Mouse (Mus musculus) hindbrain, embryonic 10.5 days (tissue): ENCODE measurements at regions not wholly inside any gene's neighbourhood (a gene's known extent, or its start where the extent isn't known, plus 50 kb on each side); places are given as distances from the start of the nearest gene placed in this dataset.

ENCODE experiments used
- DNase-seq: peaks from one replicate; pipeline ENCODE4 v3.0.0-alpha.2; 2017; ENCODE audit warnings: low spot score
- H3K27ac ChIP-seq: fragments of 300-500 bp; sonication (generic); 2 replicates; pipeline ENCODE4 v1.5.1; 2016; ENCODE audit warnings: mild to moderate bottlenecking, moderate library complexity
- H3K27me3 ChIP-seq: fragments of 300-500 bp; sonication (generic); 2 replicates; pipeline ENCODE4 v1.6.1; 2016; ENCODE audit warnings: mild to moderate bottlenecking; ENCODE audit not compliant: poor library complexity, insufficient read depth, severe bottlenecking
- H3K36me3 ChIP-seq: fragments of 300-500 bp; sonication (generic); 2 replicates; pipeline ENCODE4 v1.6.1; 2016; ENCODE audit warnings: mild to moderate bottlenecking, moderate library complexity
- H3K4me1 ChIP-seq: fragments of 300-500 bp; sonication (generic); replicated peaks from 2 replicates; pipeline ENCODE4 v1.6.1; 2016; ENCODE audit warnings: mild to moderate bottlenecking
- H3K4me3 ChIP-seq: fragments of 300-500 bp; sonication (generic); 2 replicates; pipeline ENCODE4 v1.5.1; 2016; ENCODE audit warnings: mild to moderate bottlenecking, moderate library complexity
- H3K9me3 ChIP-seq: fragments of 300-500 bp; sonication (generic); 2 replicates; pipeline ENCODE4 v1.6.1; 2016; ENCODE audit warnings: mild to moderate bottlenecking, moderate library complexity
- WGBS: fragments of 180-500 bp; shearing (Covaris S2); methylation state at CpG from one replicate; pipeline ENCODE4 v1.1.7; 2016; 5-methylcytosine and 5-hydroxymethylcytosine counted together

- no peak overlapping the region for H3K27ac ChIP-seq
- no peaks in the 10 kb centered on the region for H3K27me3 ChIP-seq
- 75% methylated on average over 1 of the region's 1 CpGs for WGBS
- no peaks in the 10 kb centered on the region for H3K9me3 ChIP-seq
- H3K4me3 ChIP-seq = no peak overlapping the region
- H3K36me3 ChIP-seq = no peaks in the 10 kb centered on the region
- no peaks in the 10 kb centered on the region for H3K4me1 ChIP-seq
- DNase-seq = no peak
These were observed 248.6 kb upstream of the Ndst4 start for GRCm38 (mm10) chr3:125155319-125155718.

GRCm38 (mm10) chr3:125159763-125160162 lies 244.1 kb upstream of the Ndst4 start:
- 93% methylated on average over 5 of the region's 5 CpGs for WGBS
- DNase-seq = no peak
- H3K27ac ChIP-seq = no peak overlapping the region

GRCm38 (mm10) chr3:125190571-125190970 lies 213.3 kb upstream of the Ndst4 start:
- Histone ChIP-seq H3K27me3 (no peaks in the 10 kb centered on the region), H3K9me3 (no peaks in the 10 kb centered on the region), H3K4me1 (no peaks in the 10 kb centered on the region), H3K27ac (no peak overlapping the region), H3K36me3 (no peaks in the 10 kb centered on the region), H3K4me3 (no peak overlapping the region)
- DNase-seq = no peak

More at GRCm38 (mm10) chr3:125159763-125160162, 244.1 kb upstream of the Ndst4 start:
- Histone ChIP-seq H3K4me1 (no peaks in the 10 kb centered on the region), H3K4me3 (no peak overlapping the region), H3K36me3 (no peaks in the 10 kb centered on the region), H3K9me3 (no peaks in the 10 kb centered on the region), H3K27me3 (no peaks in the 10 kb centered on the region)

GRCm38 (mm10) chr3:125220913-125221312 lies 183.0 kb upstream of the Ndst4 start:
- WGBS = 81% methylated on average over 2 of the region's 2 CpGs
- DNase-seq = no peak
- Histone ChIP-seq H3K4me3 (no peak overlapping the region), H3K4me1 (no peaks in the 10 kb centered on the region), H3K36me3 (no peaks in the 10 kb centered on the region), H3K27me3 (no peaks in the 10 kb centered on the region), H3K9me3 (no peaks in the 10 kb centered on the region), H3K27ac (no peak overlapping the region)

- Histone ChIP-seq H3K27ac (no peak overlapping the region), H3K36me3 (no peaks in the 10 kb centered on the region), H3K4me1 (no peaks in the 10 kb centered on the region), H3K4me3 (no peak overlapping the region), H3K27me3 (no peaks in the 10 kb centered on the region), H3K9me3 (no peaks in the 10 kb centered on the region)
- no peak for DNase-seq
- 90% methylated on average over 3 of the region's 3 CpGs for WGBS
These were observed 152.8 kb upstream of the Ndst4 start for GRCm38 (mm10) chr3:125251124-125251523.

GRCm38 (mm10) chr3:125260909-125261308 lies 143.0 kb upstream of the Ndst4 start:
- no peak overlapping the region for H3K27ac ChIP-seq
- no peak overlapping the region for H3K4me3 ChIP-seq
- WGBS = 68% methylated on average over 2 of the region's 2 CpGs
- no peaks in the 10 kb centered on the region for H3K36me3 ChIP-seq
- H3K27me3 ChIP-seq = no peaks in the 10 kb centered on the region
- no peaks in the 10 kb centered on the region for H3K9me3 ChIP-seq
- DNase-seq = no peak
- H3K4me1 ChIP-seq = no peaks in the 10 kb centered on the region

- no peak for DNase-seq
- H3K9me3 ChIP-seq = no peaks in the 10 kb centered on the region
- H3K27me3 ChIP-seq = no peaks in the 10 kb centered on the region
- H3K4me3 ChIP-seq = no peak overlapping the region
- H3K4me1 ChIP-seq = peaks cover 11% of the 10 kb centered on the region
- 0 out of 2 replicates have a peak overlapping the region, but pooled peaks have one; percentile 9 for H3K27ac ChIP-seq
- 68% methylated on average over 5 of the region's 5 CpGs for WGBS
- no peaks in the 10 kb centered on the region for H3K36me3 ChIP-seq
These were observed 133.2 kb upstream of the Ndst4 start for GRCm38 (mm10) chr3:125270695-125271094.

GRCm38 (mm10) chr3:125271215-125271614 lies 132.7 kb upstream of the Ndst4 start:
- DNase-seq = peak; percentile 5
- WGBS = 15% methylated on average over 2 of the region's 2 CpGs
- Histone ChIP-seq H3K4me1 (peaks cover 11% of the 10 kb centered on the region), H3K27ac (no peak overlapping the region; the same call in 1 of the 2 replicates), H3K9me3 (no peaks in the 10 kb centered on the region), H3K36me3 (no peaks in the 10 kb centered on the region), H3K4me3 (no peak overlapping the region), H3K27me3 (no peaks in the 10 kb centered on the region)

- H3K27ac ChIP-seq = no peak overlapping the region
- DNase-seq = no peak
- no peaks in the 10 kb centered on the region for H3K9me3 ChIP-seq
- H3K4me3 ChIP-seq = no peak overlapping the region
- no peaks in the 10 kb centered on the region for H3K36me3 ChIP-seq
- H3K4me1 ChIP-seq = no peaks in the 10 kb centered on the region
- no peaks in the 10 kb centered on the region for H3K27me3 ChIP-seq
These were observed 125.3 kb upstream of the Ndst4 start for GRCm38 (mm10) chr3:125278605-125279004.

- DNase-seq = no peak
- no peaks in the 10 kb centered on the region for H3K4me1 ChIP-seq
- H3K27me3 ChIP-seq = no peaks in the 10 kb centered on the region
- WGBS = 91% methylated on average over 2 of the region's 2 CpGs
- H3K27ac ChIP-seq = no peak overlapping the region
- no peaks in the 10 kb centered on the region for H3K9me3 ChIP-seq
- H3K36me3 ChIP-seq = no peaks in the 10 kb centered on the region
- H3K4me3 ChIP-seq = no peak overlapping the region
These were observed 124.9 kb upstream of the Ndst4 start for GRCm38 (mm10) chr3:125279007-125279406.

- no peaks in the 10 kb centered on the region for H3K27me3 ChIP-seq
- DNase-seq = no peak
These were observed 124.3 kb upstream of the Ndst4 start for GRCm38 (mm10) chr3:125279610-125280009.

GRCm38 (mm10) chr3:125288598-125288997 lies 115.3 kb upstream of the Ndst4 start:
- no peak for DNase-seq
- 71% methylated on average over 1 of the region's 1 CpGs for WGBS
- Histone ChIP-seq H3K9me3 (no peaks in the 10 kb centered on the region), H3K4me1 (peaks cover 20% of the 10 kb centered on the region), H3K27ac (peak overlapping the region; percentile 8; the same call in 1 of the 2 replicates), H3K36me3 (no peaks in the 10 kb centered on the region), H3K4me3 (no peak overlapping the region), H3K27me3 (no peaks in the 10 kb centered on the region)

More at GRCm38 (mm10) chr3:125279610-125280009, 124.3 kb upstream of the Ndst4 start:
- Histone ChIP-seq H3K36me3 (no peaks in the 10 kb centered on the region), H3K27ac (no peak overlapping the region), H3K4me1 (no peaks in the 10 kb centered on the region), H3K4me3 (no peak overlapping the region), H3K9me3 (no peaks in the 10 kb centered on the region)

- Histone ChIP-seq H3K27ac (0 out of 2 replicates have a peak overlapping the region, but pooled peaks have one; percentile 18), H3K9me3 (no peaks in the 10 kb centered on the region), H3K36me3 (no peaks in the 10 kb centered on the region), H3K4me1 (peaks cover 20% of the 10 kb centered on the region), H3K27me3 (no peaks in the 10 kb centered on the region), H3K4me3 (no peak overlapping the region)
- DNase-seq = peak; percentile 39
- 43% methylated on average over 3 of the region's 3 CpGs for WGBS
These were observed 114.4 kb upstream of the Ndst4 start for GRCm38 (mm10) chr3:125289355-125289933.

- Histone ChIP-seq H3K27ac (no peak overlapping the region), H3K36me3 (no peaks in the 10 kb centered on the region), H3K27me3 (no peaks in the 10 kb centered on the region), H3K4me1 (no peaks in the 10 kb centered on the region), H3K9me3 (no peaks in the 10 kb centered on the region), H3K4me3 (no peak overlapping the region)
- no peak for DNase-seq
- WGBS = 82% methylated on average over 1 of the region's 1 CpGs
These were observed 97.2 kb upstream of the Ndst4 start for GRCm38 (mm10) chr3:125306675-125307074.
